Mouse (Mus musculus) ZHBTc4 (cell line): ENCODE results near the gene Mstn.

Experiments
- DNase-seq: peaks from one replicate; pipeline ENCODE4 v3.0.0-alpha.2; 2011; ENCODE audit warnings: low read depth, low spot score

Mstn gene

GRCm38 (mm10) chr1:53110561-53110960, 49.1 kb downstream of the Mstn start:
- DNase-seq, result no peak
